ENCODE assay signal across 8 mouse cellular contexts in genomic region chr16:14316884-14317876, GRCm38 (mm10). TPM values are rescaled to one million over a fixed set of nuclear protein-coding genes. Genes with fewer than 3 reads are reported as not detected.
DNase-seq lines count a peak whose midpoint lies in the region; ATAC-seq and TF ChIP-seq lines count a peak whose summit lies in the region.

TSS of gene Fopnl (minus strand) at chr16:14317405.

- peak within 1 kb of the TSS; percentile 58 for H3K9ac ChIP-seq in ES-Bruce4 (ENCODE audit: low read depth, poor library complexity, severe bottlenecking)
- H3K9ac ChIP-seq in forebrain, embryonic 13.5 days = peak within 1 kb of the TSS; percentile 85
- H3K9ac ChIP-seq in liver, postnatal 0 days (replicated peaks) = peak within 1 kb of the TSS; percentile 79
- peak within 1 kb of the TSS; percentile 75 for H3K9ac ChIP-seq in neural tube, embryonic 14.5 days (replicated peaks; ENCODE audit: low read depth, low read length)

- peak within 1 kb of the TSS; percentile 93 for H3K4me3 ChIP-seq in ES-Bruce4 (ENCODE audit: low read depth, low read length)
- H3K4me3 ChIP-seq in forebrain, embryonic 13.5 days = peak within 1 kb of the TSS; percentile 83
- H3K4me3 ChIP-seq in liver, postnatal 0 days (ENCODE audit: low read depth, low read length) = peak within 1 kb of the TSS; percentile 82
- H3K4me3 ChIP-seq in neural tube, embryonic 14.5 days (ENCODE audit: low read depth, low read length) = peak within 1 kb of the TSS; percentile 74

- peak; percentile 100 for ATAC-seq in cerebellum, adult (ENCODE audit: insufficient number of reproducible peaks, low FRiP score, low TSS enrichment)
- ATAC-seq in forebrain, embryonic 13.5 days = peak; percentile 100
- peak; percentile 100 for ATAC-seq in liver, postnatal 0 days
- peak; percentile 100 for ATAC-seq in neural tube, embryonic 14.5 days (ENCODE audit: low read depth)

- intact Hi-C loops in heart, postnatal 10 days (cut with DNase I) = loop anchor here (5.0 to 10.0 kb wide), 4 partner anchors 40 to 412 kb away; partner anchors contain the start of genes Marf1, Mpv17l, Nde1 and Pdxdc1

- H3K4me1 ChIP-seq in ES-Bruce4 (ENCODE audit: control insufficient read depth, insufficient read depth, low read length) = no peaks in the 10 kb centered on the region
- H3K4me1 ChIP-seq in forebrain, embryonic 13.5 days = peaks cover 16% of the 10 kb centered on the region
- peaks cover 13% of the 10 kb centered on the region for H3K4me1 ChIP-seq in liver, postnatal 0 days (ENCODE audit: insufficient read depth)
- peaks cover 13% of the 10 kb centered on the region for H3K4me1 ChIP-seq in neural tube, embryonic 14.5 days (ENCODE audit: control insufficient read depth, insufficient read depth, low read length)

- 4% methylated on average over 51 of the region's 51 CpGs for WGBS in forebrain, embryonic 13.5 days
- under 1% methylated on average over 51 of the region's 51 CpGs for WGBS in large intestine, adult 2 months
- 2% methylated on average over 51 of the region's 51 CpGs for WGBS in liver, postnatal 0 days (ENCODE audit: insufficient replicate concordance)
- WGBS in neural tube, embryonic 14.5 days = 4% methylated on average over 51 of the region's 51 CpGs

- TF ChIP-seq CTCF in ES-Bruce4 (IDR thresholded peaks at IDR 0.05; ENCODE audit: low read depth, low read length) = no peak
- TF ChIP-seq CTCF in liver, postnatal 0 days (IDR thresholded peaks at IDR 0.05; ENCODE audit: low read depth) = 0 out of 2 replicates have a peak, but pooled peaks have one; percentile 10

- peak within 1 kb of the TSS; percentile 28; the same call in 1 of the 2 replicates for H3K27ac ChIP-seq in ES-Bruce4 (ENCODE audit: insufficient read depth, low read length)
- peak within 1 kb of the TSS; percentile 82 for H3K27ac ChIP-seq in forebrain, embryonic 13.5 days
- H3K27ac ChIP-seq in liver, postnatal 0 days (ENCODE audit: low read depth) = peak within 1 kb of the TSS; percentile 81
- peak within 1 kb of the TSS; percentile 89 for H3K27ac ChIP-seq in neural tube, embryonic 14.5 days (ENCODE audit: low read depth, low read length)

- TF ChIP-seq EP300 in ES-Bruce4 (IDR thresholded peaks at IDR 0.05; ENCODE audit: insufficient read depth, low read depth, low read length) = no peak
- TF ChIP-seq EP300 in liver, postnatal 0 days (IDR thresholded peaks at IDR 0.05; ENCODE audit: low read depth) = no peak

- H3K9me3 ChIP-seq in ES-Bruce4 (replicated peaks; ENCODE audit: control insufficient read depth, insufficient read depth, low read length, poor library complexity, severe bottlenecking) = no peaks in the 10 kb centered on the region
- no peaks in the 10 kb centered on the region for H3K9me3 ChIP-seq in forebrain, embryonic 13.5 days (replicated peaks)
- H3K9me3 ChIP-seq in liver, postnatal 0 days (ENCODE audit: low read length) = no peaks in the 10 kb centered on the region
- H3K9me3 ChIP-seq in neural tube, embryonic 14.5 days (ENCODE audit: control insufficient read depth, low read length) = no peaks in the 10 kb centered on the region

- peak; percentile 98 for DNase-seq in heart, postnatal 10 days
- peak; percentile 90 for DNase-seq in large intestine, adult 2 months (ENCODE audit: low read depth, low spot score)
- peak; percentile 97 for DNase-seq in liver, postnatal 0 days
- peak; percentile 98 for DNase-seq in testis, postnatal 10 days (ENCODE audit: low spot score)

- peaks cover 5% of the 10 kb centered on the region; the same call in 1 of the 2 replicates for H3K36me3 ChIP-seq in ES-Bruce4 (ENCODE audit: control insufficient read depth, insufficient read depth, low read length, poor library complexity, severe bottlenecking)
- peaks cover 16% of the 10 kb centered on the region for H3K36me3 ChIP-seq in forebrain, embryonic 13.5 days (ENCODE audit: poor library complexity, severe bottlenecking)
- H3K36me3 ChIP-seq in liver, postnatal 0 days (replicated peaks; ENCODE audit: insufficient read depth, low read length) = peaks cover 8% of the 10 kb centered on the region; the same call in 1 of the 2 replicates
- H3K36me3 ChIP-seq in neural tube, embryonic 14.5 days (ENCODE audit: control insufficient read depth, insufficient read depth, low read length) = 0 out of 2 replicates have a peak, but pooled peaks cover 4% of the 10 kb centered on the region

- peak; percentile 74 for TF ChIP-seq POLR2A in ES-Bruce4 (IDR thresholded peaks at IDR 0.05; ENCODE audit: insufficient read depth, low read length)

- no peaks in the 10 kb centered on the region for H3K27me3 ChIP-seq in ES-Bruce4 (ENCODE audit: control insufficient read depth, insufficient read depth, low read length, poor library complexity, severe bottlenecking)
- peaks cover 4% of the 10 kb centered on the region for H3K27me3 ChIP-seq in forebrain, embryonic 13.5 days
- H3K27me3 ChIP-seq in liver, postnatal 0 days (ENCODE audit: insufficient read depth, low read length) = no peaks in the 10 kb centered on the region
- no peaks in the 10 kb centered on the region for H3K27me3 ChIP-seq in neural tube, embryonic 14.5 days (ENCODE audit: control insufficient read depth, insufficient read depth, low read length)

- H3K4me2 ChIP-seq in forebrain, embryonic 13.5 days = peak within 1 kb of the TSS; percentile 73
- peak within 1 kb of the TSS; percentile 95 for H3K4me2 ChIP-seq in liver, postnatal 0 days (ENCODE audit: low read depth, low read length)
- peak within 1 kb of the TSS; percentile 57 for H3K4me2 ChIP-seq in neural tube, embryonic 14.5 days (ENCODE audit: low read depth, low read length)

RNA-seq across cellular contexts. Expression of gene Fopnl, which starts in this region (rescaled TPM):
- 39.6 and 45.1 TPM in 2 replicates for polyA plus RNA-seq in ES-Bruce4 (2011; ENCODE audit: insufficient read depth, insufficient read length, low read depth, missing spikeins)
- 205 and 209 TPM in 2 replicates for polyA plus RNA-seq in forebrain, embryonic 13.5 days (2015; fragmentation: Nextera tagmentation; extraction: Ambion mirVana)
- total RNA-seq in heart, postnatal 10 days (2021) = 10 to 100 TPM; 59.7 to 66.1 TPM
- polyA plus RNA-seq in large intestine, adult 2 months (2012; rRNA removed) = 34.5 and 35.6 TPM in 2 replicates
- polyA plus RNA-seq in liver, postnatal 0 days (2015; fragmentation: Nextera tagmentation; extraction: Ambion mirVana) = 40.7 and 45.1 TPM in 2 replicates
- polyA plus RNA-seq in neural tube, embryonic 14.5 days (2014; fragmentation: Nextera tagmentation; extraction: Ambion mirVana) = 219 and 230 TPM in 2 replicates

Comparison
In these comparisons a context has a peak if more than half of its experiments do, and no peak if none do; other contexts are left out.
1. Peak in every context shown above with its lines: DNase-seq, ATAC-seq, H3K4me3 ChIP-seq and H3K27ac ChIP-seq.
2. H3K27ac ChIP-seq: peak in every context shown above with its lines; median percentile 89 in neural tube, embryonic 14.5 days; 82 in forebrain, embryonic 13.5 days; 81 in liver, postnatal 0 days; 28 in ES-Bruce4.